Mouse (Mus musculus) megakaryocyte, embryonic 14.5 days (primary cell): ENCODE measurements around the gene Kctd18. TPM values are rescaled to one million over a fixed set of nuclear protein-coding genes. Genes with fewer than 3 reads are reported as not detected.

Source experiments
- H3K27me3 ChIP-seq: replicated peaks from 2 replicates; pipeline ENCODE3; 2012; ENCODE audit warnings: inconsistent platforms
- H3K36me3 ChIP-seq: replicated peaks from 2 replicates; pipeline ENCODE3; 2012; ENCODE audit warnings: low read length, inconsistent platforms, mixed read lengths
- H3K4me1 ChIP-seq: 2 replicates; pipeline ENCODE4 v1.6.1; 2012; ENCODE audit warnings: inconsistent platforms
- H3K4me3 ChIP-seq: replicated peaks from 2 replicates; pipeline ENCODE3; 2012; ENCODE audit warnings: moderate library complexity, mild to moderate bottlenecking, inconsistent platforms
- H3K9me3 ChIP-seq: 2 replicates; pipeline ENCODE4 v1.6.1; 2012; ENCODE audit warnings: inconsistent platforms
- FLI1 ChIP-seq: IDR thresholded peaks from 2 replicates; pipeline ENCODE4 v1.6.1; 2012; ENCODE audit warnings: low read length, inconsistent platforms, mixed read lengths
- GATA1 ChIP-seq: IDR thresholded peaks from 3 replicates; pipeline ENCODE4 v1.6.1; 2012; ENCODE audit warnings: mixed read lengths, low read length, inconsistent platforms, borderline replicate concordance
- polyA plus RNA-seq: library from polyadenylated mRNA; stranded (reverse); fragments of >175 nt; gene quantifications from 2 replicates; pipeline ENCODE4 v1.2.3, GENCODE M21; 2012; ENCODE audit warnings: low replicate concordance; ENCODE audit not compliant: insufficient read depth

Kctd18 gene
- polyA plus RNA-seq, 1 experiment, result 6.8 TPM

DNA sequence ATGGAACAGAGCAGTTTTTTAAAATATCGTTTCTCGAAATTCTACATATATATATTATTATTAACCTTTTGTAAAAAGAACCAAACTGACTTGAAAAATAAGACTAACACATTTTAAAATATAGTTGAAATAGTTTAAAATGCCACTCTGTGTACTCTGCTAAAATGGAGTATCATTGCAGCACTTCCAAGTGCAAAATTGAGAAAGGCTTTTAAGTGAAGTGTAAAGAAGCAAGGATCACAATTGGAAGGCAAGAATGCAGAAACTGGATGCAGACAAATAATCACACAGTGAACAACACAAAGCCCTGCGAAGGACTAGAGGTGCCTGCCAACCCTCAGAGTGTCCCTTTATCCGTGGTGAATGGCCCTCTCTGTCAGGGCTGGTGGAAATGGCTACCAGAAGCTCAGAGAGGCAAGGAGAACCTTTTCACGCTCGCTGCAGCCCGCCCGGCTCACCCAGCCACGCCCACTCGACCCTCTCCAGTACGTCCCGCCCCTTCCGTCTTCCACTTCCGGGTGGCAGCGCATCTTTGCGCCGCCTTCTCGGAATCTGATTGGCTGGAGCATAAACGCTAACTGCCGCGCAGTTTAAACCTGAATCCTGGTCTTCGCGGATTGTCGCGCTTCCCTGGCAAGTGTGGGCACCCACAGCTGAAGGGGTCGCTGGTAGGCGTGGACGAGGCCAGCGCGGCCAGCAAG, 23.2 kb downstream of the Kctd18 start, which contains the start of gene Sgo2a:
TSS of gene Sgo2a (plus strand) at position 540 of the 701 bp plus-strand sequence.
- peaks cover 24% of the 10 kb centered on the region for H3K4me1 ChIP-seq
- peak; percentile 53; the same call in 1 of the 2 replicates for TF ChIP-seq FLI1
- no peak for TF ChIP-seq GATA1
- no peaks in the 10 kb centered on the region for H3K9me3 ChIP-seq
- H3K27me3 ChIP-seq, result no peaks in the 10 kb centered on the region
- peaks cover 7% of the 10 kb centered on the region for H3K36me3 ChIP-seq
- H3K4me3 ChIP-seq, result peak within 1 kb of the TSS; percentile 98

DNA sequence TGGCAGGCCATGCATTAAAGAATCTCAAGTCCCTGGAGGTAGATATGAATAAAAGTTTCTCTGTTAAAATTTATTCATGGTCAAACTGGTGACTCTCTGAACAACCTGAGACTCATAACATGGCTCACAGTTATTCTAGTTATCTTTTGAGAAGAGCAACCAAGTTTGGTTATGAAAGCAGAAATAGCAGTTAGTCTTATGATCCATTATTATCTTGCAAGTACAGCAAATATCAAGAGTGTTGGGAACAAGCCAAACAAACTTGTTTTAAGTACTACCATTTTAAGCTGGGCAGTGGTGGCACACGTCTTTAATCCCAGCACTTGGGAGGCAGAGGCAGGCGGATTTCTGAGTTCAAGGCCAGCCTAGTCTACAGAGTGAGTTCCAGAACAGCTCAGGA, 27.5 kb downstream of the Kctd18 start:
- H3K4me1 ChIP-seq, result peaks cover 12% of the 10 kb centered on the region
- no peaks in the 10 kb centered on the region for H3K36me3 ChIP-seq
- H3K9me3 ChIP-seq, result no peaks in the 10 kb centered on the region
- no peak overlapping the region for H3K4me3 ChIP-seq
- no peak for TF ChIP-seq GATA1
- no peak for TF ChIP-seq FLI1
- peaks cover 2% of the 10 kb centered on the region for H3K27me3 ChIP-seq

DNA sequence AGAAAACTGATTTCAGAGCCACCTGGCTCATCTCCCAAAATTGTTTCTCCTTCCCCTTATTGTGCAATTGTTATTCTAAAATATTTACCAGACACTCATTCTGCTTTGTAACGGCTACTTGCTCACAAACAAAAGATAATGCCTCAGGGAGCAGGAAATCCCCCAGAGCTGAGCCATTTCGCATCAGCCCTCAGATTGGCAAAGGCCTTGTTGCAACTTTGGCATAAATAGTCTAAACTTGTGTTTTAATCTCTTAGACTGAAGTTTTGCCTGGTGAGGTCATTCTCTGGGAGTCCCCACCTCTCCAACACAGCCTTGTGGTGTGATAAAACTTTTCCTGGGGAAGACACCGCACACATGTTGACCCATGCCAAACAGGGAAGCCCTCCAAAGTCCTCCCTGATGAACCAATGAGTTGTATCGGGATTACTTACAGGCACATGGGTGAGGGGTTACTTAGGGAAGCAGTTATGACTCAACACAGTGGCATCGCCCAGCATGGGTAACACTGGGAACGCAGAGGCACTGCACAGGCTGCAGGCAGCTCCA, 29.6 kb downstream of the Kctd18 start:
- TF ChIP-seq GATA1, result no peak
- Histone ChIP-seq H3K36me3 (no peaks in the 10 kb centered on the region), H3K27me3 (peaks cover 2% of the 10 kb centered on the region), H3K9me3 (no peaks in the 10 kb centered on the region), H3K4me3 (peak overlapping the region; percentile 2), H3K4me1 (peaks cover 8% of the 10 kb centered on the region)

DNA sequence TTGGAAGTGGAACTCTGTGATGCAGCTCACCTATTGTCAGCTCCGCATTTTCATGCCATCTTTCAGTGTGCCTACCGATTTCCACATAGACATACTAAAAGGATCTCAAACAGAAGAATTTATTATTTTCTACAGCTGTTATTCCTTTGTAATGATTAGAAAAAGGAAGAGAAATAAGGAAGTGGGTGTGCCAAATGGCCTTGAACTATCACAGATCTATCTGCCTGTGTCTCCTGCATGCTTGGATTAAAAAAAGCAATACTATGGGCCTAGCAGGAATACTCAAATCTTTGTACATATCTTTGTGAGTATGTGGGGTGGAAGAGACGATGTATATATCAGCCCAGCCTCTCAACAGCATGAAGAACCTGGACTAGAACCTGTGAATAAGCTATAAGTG, 41.9 kb downstream of the Kctd18 start:
- no peak for TF ChIP-seq GATA1
- TF ChIP-seq FLI1, result no peak
- peaks cover 9% of the 10 kb centered on the region for H3K4me1 ChIP-seq
- H3K27me3 ChIP-seq, result peaks cover 2% of the 10 kb centered on the region
- no peak overlapping the region for H3K4me3 ChIP-seq
- no peaks in the 10 kb centered on the region for H3K36me3 ChIP-seq
- H3K9me3 ChIP-seq, result no peaks in the 10 kb centered on the region

DNA sequence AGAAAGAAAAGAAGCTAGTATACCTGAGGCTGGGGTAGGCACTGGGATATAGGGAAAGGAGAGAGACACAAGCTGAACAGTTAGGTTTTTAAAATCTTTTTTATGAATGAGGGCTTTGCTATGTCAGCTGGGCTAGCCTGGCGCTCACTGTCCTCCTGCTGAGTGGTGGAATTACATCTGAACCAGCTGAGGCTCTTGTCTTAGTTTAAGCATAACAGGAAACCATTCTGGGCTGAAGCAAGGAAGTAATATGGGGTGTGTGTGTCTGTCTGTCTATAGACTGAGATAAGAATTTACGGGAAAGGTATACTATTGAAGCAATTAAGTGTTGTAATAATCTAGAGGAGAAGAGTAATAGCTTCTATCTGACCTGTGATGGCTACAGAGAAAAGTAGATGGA, 47.2 kb downstream of the Kctd18 start:
- Histone ChIP-seq H3K4me3 (no peak overlapping the region), H3K4me1 (peaks cover 37% of the 10 kb centered on the region), H3K9me3 (no peaks in the 10 kb centered on the region), H3K36me3 (peaks cover 13% of the 10 kb centered on the region), H3K27me3 (peaks cover under 1% of the 10 kb centered on the region)
- TF ChIP-seq FLI1 (no peak), GATA1 (no peak)

DNA sequence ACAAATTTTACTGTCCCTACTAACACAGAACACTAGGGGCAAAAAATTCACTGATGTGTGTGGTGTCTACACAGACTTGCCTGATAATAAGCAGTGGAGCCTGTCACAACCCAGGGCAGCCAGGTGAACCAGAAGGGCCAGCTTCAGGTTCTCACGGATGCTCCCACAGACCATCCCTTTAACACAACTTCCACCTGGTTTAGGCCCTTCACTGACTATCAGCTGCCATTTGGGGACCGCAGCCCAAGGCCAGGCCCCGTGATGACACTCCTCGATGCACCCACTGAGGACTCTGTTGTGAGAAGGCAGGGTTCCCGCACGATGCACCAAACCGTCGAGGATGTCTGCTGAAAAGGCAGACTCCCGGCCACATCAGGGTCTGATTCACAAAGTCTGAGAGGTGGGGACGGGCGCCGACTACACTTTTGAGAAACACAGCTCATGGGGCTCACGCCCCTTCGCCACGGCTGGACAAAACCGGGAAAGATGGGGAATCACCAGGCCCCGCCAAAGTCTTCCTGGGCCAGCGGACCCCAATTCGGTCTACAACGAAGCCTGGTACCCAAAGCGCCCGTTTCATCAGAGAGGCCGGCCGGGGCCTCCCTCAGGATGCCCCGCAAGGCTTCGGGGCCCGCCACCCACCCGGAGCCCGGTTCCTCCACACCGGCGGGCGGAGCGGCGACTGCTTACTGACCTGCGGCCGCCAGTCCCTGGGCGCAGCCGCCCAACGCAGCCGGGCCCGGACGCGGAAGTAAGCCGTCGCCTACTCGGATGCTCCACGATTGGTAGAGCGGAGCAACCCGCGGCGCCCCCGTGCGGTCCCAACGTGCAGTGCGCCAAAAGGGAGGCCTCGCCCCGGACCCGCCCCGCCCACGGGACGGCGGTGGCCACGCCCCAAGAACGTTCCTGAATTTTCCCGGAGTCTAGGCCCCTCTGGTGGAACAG, 49.2 kb downstream of the Kctd18 start:
- H3K4me3 ChIP-seq, result peak overlapping the region; percentile 96

DNA sequence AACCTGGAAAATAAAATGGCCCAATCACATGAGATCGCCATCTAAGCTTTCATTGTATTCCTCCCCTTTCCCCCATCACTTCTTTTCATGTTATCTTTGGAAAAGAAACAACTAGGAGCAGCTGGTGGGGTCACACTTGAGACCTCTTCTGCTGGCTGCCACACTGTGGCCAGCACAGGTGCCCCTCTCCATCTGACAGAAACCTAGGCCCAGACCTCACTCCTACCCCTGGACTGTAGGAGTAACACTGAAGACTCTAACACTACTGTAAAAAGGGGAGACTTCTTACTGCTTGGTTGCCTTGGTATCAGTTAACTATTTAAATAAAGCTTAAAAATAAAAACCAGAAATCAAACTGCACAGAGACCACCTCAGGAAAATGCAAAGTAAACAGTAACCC, 63.0 kb downstream of the Kctd18 start:
- no peaks in the 10 kb centered on the region for H3K9me3 ChIP-seq
- H3K36me3 ChIP-seq, result peaks cover 67% of the 10 kb centered on the region
- no peaks in the 10 kb centered on the region for H3K27me3 ChIP-seq
- peaks cover 3% of the 10 kb centered on the region; the same call in 1 of the 2 replicates for H3K4me1 ChIP-seq
- no peak for TF ChIP-seq GATA1
- H3K4me3 ChIP-seq, result no peak overlapping the region

More for the DNA sequence above, 49.2 kb downstream of the Kctd18 start:
- H3K9me3 ChIP-seq, result no peaks in the 10 kb centered on the region
- peaks cover 33% of the 10 kb centered on the region for H3K36me3 ChIP-seq
- H3K4me1 ChIP-seq, result peaks cover 37% of the 10 kb centered on the region
- no peaks in the 10 kb centered on the region for H3K27me3 ChIP-seq
- TF ChIP-seq FLI1, result no peak
- no peak for TF ChIP-seq GATA1

DNA sequence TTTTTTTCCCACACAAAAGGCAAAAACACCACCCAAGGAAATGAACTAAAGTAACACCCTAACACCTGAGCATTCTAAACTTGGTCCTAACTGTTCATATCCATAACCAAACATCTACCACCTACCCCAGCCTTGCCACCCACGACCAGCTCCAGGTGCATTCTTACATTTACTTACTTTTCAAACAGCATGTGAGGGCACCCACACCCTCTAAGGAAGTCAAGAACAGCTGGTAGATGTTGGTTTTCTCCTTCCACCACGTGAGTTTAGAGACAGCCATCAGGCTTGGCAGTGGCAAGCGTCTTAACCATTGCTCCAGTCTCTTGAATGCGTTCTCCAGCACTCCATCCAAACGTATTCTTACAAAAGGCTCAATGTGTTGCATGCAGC, 64.4 kb downstream of the Kctd18 start:
- no peaks in the 10 kb centered on the region for H3K27me3 ChIP-seq
- H3K4me1 ChIP-seq, result peaks cover 3% of the 10 kb centered on the region; the same call in 1 of the 2 replicates
- H3K4me3 ChIP-seq, result no peak overlapping the region
- no peak for TF ChIP-seq GATA1
- no peak for TF ChIP-seq FLI1
- peaks cover 55% of the 10 kb centered on the region for H3K36me3 ChIP-seq
- no peaks in the 10 kb centered on the region for H3K9me3 ChIP-seq

DNA sequence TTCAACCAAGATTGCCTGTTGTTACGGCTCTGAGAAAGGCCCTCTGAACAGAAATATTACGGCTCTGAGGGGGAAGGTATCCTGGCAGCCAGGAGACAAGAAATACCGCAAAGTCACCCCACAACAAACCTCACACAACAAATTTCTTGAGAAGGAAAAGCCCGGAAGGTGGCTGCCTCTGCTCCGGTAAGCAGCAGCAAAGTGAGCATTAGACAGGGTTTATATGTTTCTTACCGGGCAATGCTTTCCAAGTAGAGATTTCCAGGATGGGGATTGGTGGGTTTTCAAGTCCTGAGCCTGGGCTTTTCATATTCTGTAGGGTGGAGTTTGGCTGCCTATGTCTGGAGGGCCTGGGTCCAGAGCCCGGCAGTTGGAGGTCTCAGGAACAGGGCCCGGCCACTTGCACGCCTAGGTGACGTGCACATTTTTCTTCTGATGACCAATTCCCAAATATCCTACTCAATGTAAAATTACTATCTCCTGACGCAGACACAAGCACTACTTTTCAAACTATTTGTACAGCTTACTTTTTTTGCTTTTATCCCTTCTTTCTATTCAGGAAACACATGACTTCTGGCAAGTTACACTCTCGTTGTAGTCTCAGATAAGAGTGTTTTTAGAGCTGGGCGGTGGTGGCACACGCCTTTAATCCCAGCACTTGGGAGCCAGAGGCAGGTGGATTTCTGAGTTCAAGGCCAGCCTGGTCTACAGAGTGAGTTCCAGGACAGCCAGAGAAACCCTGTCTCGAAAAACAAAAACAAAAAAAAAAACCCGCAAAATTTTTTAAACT, 65.0 kb downstream of the Kctd18 start:
- Histone ChIP-seq H3K4me3 (no peak overlapping the region), H3K9me3 (no peaks in the 10 kb centered on the region), H3K4me1 (peaks cover 3% of the 10 kb centered on the region; the same call in 1 of the 2 replicates), H3K36me3 (peaks cover 49% of the 10 kb centered on the region), H3K27me3 (no peaks in the 10 kb centered on the region)
- no peak for TF ChIP-seq GATA1
- TF ChIP-seq FLI1, result no peak
